ENCODE assay signal across 8 mouse cellular contexts in genomic region chr14:118922251-118922650, GRCm38 (mm10). TPM values are rescaled to one million over a fixed set of nuclear protein-coding genes. Genes with fewer than 3 reads are reported as not detected.
DNase-seq lines count a peak whose midpoint lies in the region; ATAC-seq and TF ChIP-seq lines count a peak whose summit lies in the region.

No protein-coding gene starts in this region.

- no peak for DNase-seq in heart, postnatal 14 days
- peak; percentile 32 for DNase-seq in ZHBTc4 (ENCODE audit: low read depth, low spot score)
- no peak for DNase-seq in liver, postnatal 0 days
- no peak for DNase-seq in spleen, adult 12 weeks (ENCODE audit: low spot score)
- no peak for DNase-seq in layer of hippocampus, postnatal 36 days
- DNase-seq in frontal cortex, postnatal 14 days (ENCODE audit: low spot score in 2 of 2), result no peak

- peak overlapping the region; percentile 33 to 40 for H3K4me3 ChIP-seq in heart, embryonic 14.5 days (ENCODE audit: control insufficient read depth in 1 of 2, insufficient read depth in 1 of 2, low read depth in 1 of 2, low read length in 2 of 2)
- peak overlapping the region; percentile 48 for H3K4me3 ChIP-seq in forebrain, embryonic 16.5 days (replicated peaks; ENCODE audit: low read length)
- peak overlapping the region; percentile 41 for H3K4me3 ChIP-seq in liver, postnatal 0 days (ENCODE audit: low read depth, low read length)

- H3K36me3 ChIP-seq in heart, embryonic 14.5 days (ENCODE audit: control insufficient read depth, insufficient read depth, low read length), result peaks cover 12% of the 10 kb centered on the region
- H3K36me3 ChIP-seq in forebrain, embryonic 16.5 days (ENCODE audit: control insufficient read depth, insufficient read depth), result peaks cover 2% of the 10 kb centered on the region; the same call in 1 of the 2 replicates
- no peaks in the 10 kb centered on the region for H3K36me3 ChIP-seq in liver, postnatal 0 days (replicated peaks; ENCODE audit: insufficient read depth, low read length)

- H3K4me1 ChIP-seq in heart, embryonic 14.5 days (ENCODE audit: control insufficient read depth in 2 of 2, insufficient read depth in 2 of 2, low read length in 2 of 2), result peaks cover 12 to 30% of the 10 kb centered on the region in 2 experiments
- H3K4me1 ChIP-seq in forebrain, embryonic 16.5 days (replicated peaks; ENCODE audit: control insufficient read depth, insufficient read depth, low read length), result peaks cover 47% of the 10 kb centered on the region
- peaks cover 15% of the 10 kb centered on the region for H3K4me1 ChIP-seq in liver, postnatal 0 days (ENCODE audit: insufficient read depth)

- no peaks in the 10 kb centered on the region for H3K9me3 ChIP-seq in heart, embryonic 14.5 days (ENCODE audit: control insufficient read depth, low read length)
- no peaks in the 10 kb centered on the region for H3K9me3 ChIP-seq in forebrain, embryonic 16.5 days (ENCODE audit: control insufficient read depth, low read length)
- no peaks in the 10 kb centered on the region for H3K9me3 ChIP-seq in liver, postnatal 0 days (ENCODE audit: low read length)

- H3K27ac ChIP-seq in heart, embryonic 14.5 days (replicated peaks in 1 of 2; ENCODE audit: control insufficient read depth in 1 of 2, insufficient read depth in 1 of 2, low read depth in 2 of 2, low read length in 2 of 2), result no peak overlapping the region
- no peak overlapping the region for H3K27ac ChIP-seq in forebrain, embryonic 16.5 days (ENCODE audit: low read length)
- no peak overlapping the region for H3K27ac ChIP-seq in liver, postnatal 0 days (ENCODE audit: low read depth)

- 30% methylated on average over 22 of the region's 22 CpGs for WGBS in heart, embryonic 14.5 days
- 27% methylated on average over 22 of the region's 22 CpGs for WGBS in forebrain, embryonic 16.5 days
- WGBS in liver, postnatal 0 days (ENCODE audit: insufficient replicate concordance), result 21% methylated on average over 22 of the region's 22 CpGs

- H3K4me2 ChIP-seq in heart, embryonic 14.5 days (ENCODE audit: low read length), result peak overlapping the region; percentile 95
- H3K4me2 ChIP-seq in forebrain, embryonic 16.5 days (ENCODE audit: low read length), result peak overlapping the region; percentile 90
- H3K4me2 ChIP-seq in liver, postnatal 0 days (ENCODE audit: low read depth, low read length), result peak overlapping the region; percentile 63

- intact Hi-C loops in heart, postnatal 14 days (cut with DNase I), result no loop called here

- ATAC-seq in heart, embryonic 14.5 days (ENCODE audit: insufficient number of reproducible peaks, insufficient read depth, low FRiP score, low read depth), result no peak
- no peak for ATAC-seq in forebrain, embryonic 16.5 days
- ATAC-seq in liver, postnatal 0 days, result no peak

- TF ChIP-seq CTCF in liver, postnatal 0 days (IDR thresholded peaks at IDR 0.05; ENCODE audit: low read depth), result no peak

- TF ChIP-seq EP300 in liver, postnatal 0 days (IDR thresholded peaks at IDR 0.05; ENCODE audit: low read depth), result no peak

- H3K27me3 ChIP-seq in heart, embryonic 14.5 days (ENCODE audit: control insufficient read depth, insufficient read depth, low read length), result peaks cover 8% of the 10 kb centered on the region; the same call in 1 of the 2 replicates
- no peaks in the 10 kb centered on the region for H3K27me3 ChIP-seq in forebrain, embryonic 16.5 days (replicated peaks; ENCODE audit: control insufficient read depth, insufficient read depth, low read length)
- peaks cover 54% of the 10 kb centered on the region for H3K27me3 ChIP-seq in liver, postnatal 0 days (ENCODE audit: insufficient read depth, low read length)

- H3K9ac ChIP-seq in heart, embryonic 14.5 days (ENCODE audit: low read length), result peak overlapping the region; percentile 60; the same call in 1 of the 2 replicates
- peak overlapping the region; percentile 67 for H3K9ac ChIP-seq in forebrain, embryonic 16.5 days (replicated peaks; ENCODE audit: low read depth, low read length)
- 0 out of 2 replicates have a peak overlapping the region, but pooled peaks have one; percentile 30 for H3K9ac ChIP-seq in liver, postnatal 0 days (replicated peaks)

RNA-seq across cellular contexts. Expression of gene Dzip1, which starts 3.0 kb away (rescaled TPM):
- polyA plus RNA-seq in heart, embryonic 14.5 days (2014; fragmentation: Nextera tagmentation; extraction: Ambion mirVana), result 6.8 and 7.3 TPM in 2 replicates
- total RNA-seq in heart, postnatal 14 days (2021), result 1 to 10 TPM; 3.0 to 4.1 TPM
- 42.3 and 46.7 TPM in 2 replicates for polyA plus RNA-seq in forebrain, embryonic 16.5 days (2015; fragmentation: Nextera tagmentation; extraction: Ambion mirVana)
- 0.42 and 0.75 TPM in 2 replicates for polyA plus RNA-seq in liver, postnatal 0 days (2015; fragmentation: Nextera tagmentation; extraction: Ambion mirVana)
- 100 to 1,000 TPM; 115 to 130 TPM for total RNA-seq in layer of hippocampus, postnatal 36 days (2021)

RNA-seq across cellular contexts. Expression of gene Dnajc3, which starts 15.5 kb away (rescaled TPM):
- polyA plus RNA-seq in heart, embryonic 14.5 days (2014; fragmentation: Nextera tagmentation; extraction: Ambion mirVana), result 24.4 and 26.5 TPM in 2 replicates
- total RNA-seq in heart, postnatal 14 days (2021), result 10 to 100 TPM; 26.2 to 28.5 TPM
- polyA plus RNA-seq in forebrain, embryonic 16.5 days (2015; fragmentation: Nextera tagmentation; extraction: Ambion mirVana), result 19.4 and 23.5 TPM in 2 replicates
- polyA plus RNA-seq in liver, postnatal 0 days (2015; fragmentation: Nextera tagmentation; extraction: Ambion mirVana), result 53.6 and 55.3 TPM in 2 replicates
- total RNA-seq in layer of hippocampus, postnatal 36 days (2021), result 10 to 100 TPM; 41.8 to 50.9 TPM
